Mouse (Mus musculus): Measurements from ENCODE around the gene S1pr4.

The S1pr4 gene

GRCm38 (mm10) chr10:81500032-81500431 is at the start of gene S1pr4:
S1pr4 (minus strand) TSS chr10:81500132.
- no peak for DNase-seq (ENCODE audit: low read depth, low spot score)

- DNase-seq (ENCODE audit: low read depth, low spot score), result no peak
Observed at GRCm38 (mm10) chr10:81548944-81549343, 49.0 kb upstream of the S1pr4 start.

- no peak for DNase-seq (ENCODE audit: low read depth, low spot score)
Observed at GRCm38 (mm10) chr10:81546788-81547571, 47.0 kb upstream of the S1pr4 start.

GRCm38 (mm10) chr10:81546332-81546731 is 46.4 kb upstream of the S1pr4 start:
- no peak for DNase-seq (ENCODE audit: low read depth, low spot score)

GRCm38 (mm10) chr10:81545161-81545747 is 45.3 kb upstream of the S1pr4 start, which contains the start of gene Gna11:
Gna11 (minus strand) TSS chr10:81545190.
- peak; percentile 97 for DNase-seq (ENCODE audit: low read depth, low spot score)

- DNase-seq (ENCODE audit: low read depth, low spot score), result no peak
Observed at GRCm38 (mm10) chr10:81544296-81545160, 44.6 kb upstream of the S1pr4 start.

- DNase-seq (ENCODE audit: low read depth, low spot score), result no peak
Observed at GRCm38 (mm10) chr10:81543633-81544032, 43.7 kb upstream of the S1pr4 start.

GRCm38 (mm10) chr10:81542727-81543460 is 43.0 kb upstream of the S1pr4 start:
- DNase-seq (ENCODE audit: low read depth, low spot score), result no peak

- DNase-seq (ENCODE audit: low read depth, low spot score), result no peak
Observed at GRCm38 (mm10) chr10:81541803-81542202, 41.9 kb upstream of the S1pr4 start.

GRCm38 (mm10) chr10:81541363-81541762 is 41.4 kb upstream of the S1pr4 start:
- DNase-seq (ENCODE audit: low read depth, low spot score), result no peak

GRCm38 (mm10) chr10:81538321-81539048 is 38.6 kb upstream of the S1pr4 start:
- DNase-seq (ENCODE audit: low read depth, low spot score), result no peak

- DNase-seq (ENCODE audit: low read depth, low spot score), result no peak
Observed at GRCm38 (mm10) chr10:81537429-81537828, 37.5 kb upstream of the S1pr4 start.

GRCm38 (mm10) chr10:81536734-81537133 is 36.8 kb upstream of the S1pr4 start:
- DNase-seq (ENCODE audit: low read depth, low spot score), result no peak

- DNase-seq (ENCODE audit: low read depth, low spot score), result no peak
Observed at GRCm38 (mm10) chr10:81534826-81535225, 34.9 kb upstream of the S1pr4 start.

GRCm38 (mm10) chr10:81526779-81527178 is 26.8 kb upstream of the S1pr4 start:
- no peak for DNase-seq (ENCODE audit: low read depth, low spot score)

GRCm38 (mm10) chr10:81525017-81525694 is 25.2 kb upstream of the S1pr4 start:
- DNase-seq (ENCODE audit: low read depth, low spot score), result no peak

- no peak for DNase-seq (ENCODE audit: low read depth, low spot score)
Observed at GRCm38 (mm10) chr10:81524051-81524605, 24.2 kb upstream of the S1pr4 start, which contains the start of gene Gna15. Gna15 (minus strand) TSS chr10:81524225.

- no peak for DNase-seq (ENCODE audit: low read depth, low spot score)
Observed at GRCm38 (mm10) chr10:81523570-81523969, 23.6 kb upstream of the S1pr4 start.

GRCm38 (mm10) chr10:81523142-81523541 is 23.2 kb upstream of the S1pr4 start:
- DNase-seq (ENCODE audit: low read depth, low spot score), result no peak

- no peak for DNase-seq (ENCODE audit: low read depth, low spot score)
Observed at GRCm38 (mm10) chr10:81519978-81520365, 20.0 kb upstream of the S1pr4 start.

Measured in brain, embryonic 18.5 days (tissue).